Mouse (Mus musculus) embryonic facial prominence, embryonic 10.5 days (tissue): Measurements from ENCODE around the gene Tbrg4. TPM values are rescaled to one million over a fixed set of nuclear protein-coding genes. Genes with fewer than 3 reads are reported as not detected.
A peak's percentile ranks its signal among the peaks of the same experiment; 100 is the strongest.

Source experiments
- DNase-seq: peaks from one replicate; pipeline ENCODE4 v3.0.0-alpha.2; 2017; ENCODE audit warnings: low spot score
- H3K27ac ChIP-seq: fragments of 300-500 bp; sonication (generic); replicated peaks from 2 replicates; pipeline ENCODE4 v1.5.1; 2016; ENCODE audit warnings: mild to moderate bottlenecking
- H3K27me3 ChIP-seq: fragments of 300-500 bp; sonication (generic); replicated peaks from 2 replicates; pipeline ENCODE4 v1.6.1; 2016; ENCODE audit warnings: low read depth, mild to moderate bottlenecking; ENCODE audit not compliant: poor library complexity, severe bottlenecking
- H3K36me3 ChIP-seq: fragments of 300-500 bp; sonication (generic); replicated peaks from 2 replicates; pipeline ENCODE4 v1.6.1; 2016; ENCODE audit warnings: mild to moderate bottlenecking, moderate library complexity
- H3K4me1 ChIP-seq: fragments of 300-500 bp; sonication (generic); 2 replicates; pipeline ENCODE4 v1.6.1; 2016
- H3K4me3 ChIP-seq: fragments of 300-500 bp; sonication (generic); 2 replicates; pipeline ENCODE4 v1.5.1; 2016; ENCODE audit warnings: mild to moderate bottlenecking, moderate library complexity
- H3K9me3 ChIP-seq: fragments of 300-500 bp; sonication (generic); 2 replicates; pipeline ENCODE4 v1.6.1; 2016; ENCODE audit warnings: mild to moderate bottlenecking
- WGBS: fragments of 180-500 bp; shearing (Covaris S2); methylation state at CpG from one replicate; pipeline ENCODE4 v1.1.7; 2016; 5-methylcytosine and 5-hydroxymethylcytosine counted together
- polyA plus RNA-seq: library from polyadenylated mRNA; unstranded; fragments of >200 nt; fragmentation: Nextera tagmentation; extraction: Ambion mirVana; gene quantifications from 2 replicates; pipeline ENCODE4 v1.2.1, GENCODE M21; 2016

The Tbrg4 gene
- polyA plus RNA-seq, 1 experiment from 2014 or later, result 66.9 TPM

DNA sequence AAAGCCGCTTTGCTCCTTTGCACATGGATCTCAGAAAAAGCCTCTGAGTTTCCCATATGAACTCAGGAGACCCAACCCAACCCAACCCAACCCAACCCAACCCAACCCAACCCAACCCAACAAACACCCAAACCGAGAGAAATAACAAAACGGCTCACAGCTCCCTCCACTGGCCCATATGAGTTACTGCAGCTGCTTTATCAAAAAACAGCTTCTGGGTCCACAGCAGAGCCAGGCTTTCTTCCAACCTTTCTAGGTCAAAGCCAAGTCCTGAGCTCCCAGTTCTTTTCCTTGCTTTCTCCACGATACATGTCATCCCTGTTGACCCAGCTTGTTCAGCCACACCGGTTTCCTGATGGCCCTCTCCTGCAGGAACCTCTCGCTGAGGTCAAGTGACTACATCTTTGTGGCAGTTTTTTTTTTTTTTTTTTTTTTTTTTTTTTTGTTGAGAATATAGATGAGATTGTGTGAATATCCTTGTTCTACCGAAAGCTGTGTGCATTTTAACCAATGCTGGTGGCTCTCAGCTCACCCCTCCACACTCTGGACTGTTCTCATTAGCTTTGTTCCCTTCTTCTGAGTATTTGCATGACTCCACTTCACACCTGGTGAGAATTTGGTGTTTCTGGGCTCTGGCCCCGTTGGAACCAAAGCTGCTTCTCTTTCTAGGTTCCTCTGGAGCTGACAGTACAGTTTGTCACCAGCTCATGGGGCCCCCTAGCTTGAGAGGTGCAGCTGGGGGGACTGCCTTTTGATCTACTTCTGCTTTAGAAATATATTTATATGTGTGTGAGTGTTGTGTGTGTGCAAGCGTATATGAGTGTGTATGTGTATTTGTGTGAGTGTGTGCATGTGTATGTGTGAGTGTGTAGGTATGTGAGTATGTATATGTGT is 22.2 kb upstream of the Tbrg4 start:
- Histone ChIP-seq H3K27ac (no peak overlapping the region), H3K27me3 (no peaks in the 10 kb centered on the region)
- WGBS, result 60% methylated on average over 9 of the region's 9 CpGs

DNA sequence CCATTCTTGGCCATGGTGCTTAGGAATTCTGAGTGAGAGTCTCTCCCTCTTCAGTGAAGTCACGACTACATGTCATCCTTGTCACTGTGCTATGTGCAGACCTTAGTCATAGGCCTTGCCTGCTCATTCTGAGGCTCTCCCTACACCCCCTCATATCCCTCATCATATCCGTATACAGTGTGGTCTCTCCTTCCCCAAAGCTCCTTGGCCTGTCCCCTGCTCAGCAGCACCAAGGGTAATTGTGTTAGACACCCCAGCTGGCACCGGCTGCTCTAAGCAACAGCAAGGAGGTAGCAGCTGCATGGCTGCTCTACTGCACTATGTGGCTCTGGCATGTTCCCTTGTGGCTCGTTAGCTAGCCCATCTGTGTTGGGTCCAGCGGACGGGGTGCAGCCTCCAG is 18.7 kb upstream of the Tbrg4 start:
- H3K27me3 ChIP-seq, result no peaks in the 10 kb centered on the region
- 84% methylated on average over 6 of the region's 6 CpGs for WGBS
- no peaks in the 10 kb centered on the region for H3K36me3 ChIP-seq
- no peak overlapping the region for H3K4me3 ChIP-seq
- no peaks in the 10 kb centered on the region for H3K9me3 ChIP-seq
- no peak for DNase-seq
- H3K4me1 ChIP-seq, result no peaks in the 10 kb centered on the region
- H3K27ac ChIP-seq, result no peak overlapping the region

More for the DNA sequence above, 22.2 kb upstream of the Tbrg4 start:
- H3K4me1 ChIP-seq, result no peaks in the 10 kb centered on the region
- H3K36me3 ChIP-seq, result no peaks in the 10 kb centered on the region
- no peak overlapping the region for H3K4me3 ChIP-seq
- no peak for DNase-seq
- H3K9me3 ChIP-seq, result no peaks in the 10 kb centered on the region

DNA sequence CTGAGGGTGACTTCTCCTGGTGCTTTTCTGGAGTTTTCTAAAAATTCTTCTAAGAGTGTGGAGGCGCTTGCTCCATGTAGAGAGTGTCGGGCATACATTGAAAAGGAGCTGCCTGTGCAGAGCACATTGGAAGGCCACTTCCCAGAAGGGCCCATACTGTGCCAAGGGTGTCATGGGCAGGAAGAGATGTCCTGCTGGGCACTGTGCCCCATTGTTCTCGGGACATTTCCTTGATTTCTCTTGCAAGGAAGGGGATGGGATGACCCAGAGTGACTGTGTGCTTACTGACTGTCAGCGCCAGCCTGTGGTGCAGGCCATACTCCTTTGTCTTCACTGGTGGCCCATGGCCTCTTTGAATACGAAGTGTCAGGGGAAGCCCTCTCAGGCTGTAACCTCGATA is 13.2 kb upstream of the Tbrg4 start:
- H3K36me3 ChIP-seq, result no peaks in the 10 kb centered on the region
- DNase-seq, result no peak
- no peaks in the 10 kb centered on the region for H3K27me3 ChIP-seq
- H3K4me1 ChIP-seq, result no peaks in the 10 kb centered on the region
- 80% methylated on average over 6 of the region's 6 CpGs for WGBS
- H3K27ac ChIP-seq, result no peak overlapping the region
- no peaks in the 10 kb centered on the region for H3K9me3 ChIP-seq
- H3K4me3 ChIP-seq, result no peak overlapping the region

DNA sequence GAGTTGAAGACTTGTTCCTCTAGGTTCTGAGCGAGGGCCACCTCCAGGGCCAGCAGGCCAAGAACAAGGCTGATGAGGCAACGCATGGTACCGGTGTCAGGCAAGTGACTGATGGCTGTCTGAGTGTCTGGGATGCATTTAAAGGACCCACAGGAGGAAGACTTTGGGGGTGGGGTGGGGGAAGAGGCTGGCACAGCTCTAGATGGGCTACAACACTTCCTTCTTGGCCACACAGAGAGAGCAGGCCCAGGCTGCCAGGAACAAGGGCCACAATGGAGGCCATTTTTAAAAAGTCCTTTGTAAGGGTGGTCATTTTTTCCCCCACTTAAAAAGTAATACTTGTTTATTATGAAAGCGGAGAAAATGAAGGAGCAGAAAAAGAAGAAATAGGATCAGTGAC is 12.7 kb upstream of the Tbrg4 start, which contains the start of gene Wap:
Gene Wap (minus strand): TSS at position 101 of the 400 bp plus-strand sequence.
- no peak within 1 kb of the TSS for H3K4me3 ChIP-seq
- no peaks in the 10 kb centered on the region for H3K9me3 ChIP-seq
- H3K27me3 ChIP-seq, result no peaks in the 10 kb centered on the region
- no peak within 1 kb of the TSS for H3K27ac ChIP-seq
- no peak for DNase-seq
- WGBS, result 93% methylated on average over 4 of the region's 4 CpGs
- no peaks in the 10 kb centered on the region for H3K36me3 ChIP-seq
- no peaks in the 10 kb centered on the region for H3K4me1 ChIP-seq

DNA sequence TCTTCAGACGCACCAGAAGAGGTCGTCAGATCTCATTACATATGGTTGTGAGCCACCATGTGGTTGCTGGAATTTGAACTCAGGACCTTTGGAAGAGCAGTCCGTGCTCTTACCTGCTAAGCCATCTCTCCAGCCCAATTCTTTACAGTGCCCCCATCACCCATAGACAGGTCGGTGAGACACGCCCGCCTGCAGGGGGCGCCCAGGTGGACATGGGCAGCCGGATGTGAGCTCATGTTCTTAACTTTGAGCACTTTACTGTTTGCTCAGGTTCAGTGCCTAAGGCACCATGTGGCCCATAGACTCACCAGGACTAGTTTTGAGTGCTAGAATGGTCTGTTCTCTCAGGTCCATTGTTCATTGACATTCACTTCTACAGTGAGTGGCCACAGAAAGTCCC is 10.3 kb upstream of the Tbrg4 start:
- Histone ChIP-seq H3K27ac (no peak overlapping the region), H3K27me3 (no peaks in the 10 kb centered on the region), H3K9me3 (no peaks in the 10 kb centered on the region), H3K4me3 (no peak overlapping the region), H3K36me3 (no peaks in the 10 kb centered on the region), H3K4me1 (no peaks in the 10 kb centered on the region)
- DNase-seq, result no peak
- WGBS, result 73% methylated on average over 8 of the region's 8 CpGs

DNA sequence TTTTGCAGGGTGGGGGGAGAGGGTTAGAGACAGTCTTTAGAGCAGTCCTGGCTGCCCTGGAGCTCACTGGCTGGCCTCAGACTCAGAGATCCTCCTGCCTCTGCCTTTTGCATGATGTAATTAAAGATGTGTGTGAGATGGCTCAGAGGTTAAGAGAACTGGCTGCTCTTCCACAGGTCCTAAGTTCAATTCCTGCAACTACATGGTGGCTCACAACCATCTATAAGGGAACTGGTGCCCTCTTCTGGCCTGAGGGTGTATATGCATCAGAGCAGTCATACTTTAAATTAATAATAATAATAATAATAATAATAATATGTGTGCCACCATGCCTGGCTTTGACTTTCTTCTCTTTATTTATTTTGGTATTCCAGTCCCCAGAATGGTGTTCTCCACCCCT is 3.8 kb upstream of the Tbrg4 start:
- Histone ChIP-seq H3K9me3 (no peaks in the 10 kb centered on the region), H3K4me1 (peaks cover 11% of the 10 kb centered on the region), H3K27me3 (no peaks in the 10 kb centered on the region), H3K4me3 (no peak overlapping the region), H3K36me3 (peaks cover 1% of the 10 kb centered on the region; the same call in 1 of the 2 replicates), H3K27ac (no peak overlapping the region)
- no peak for DNase-seq

DNA sequence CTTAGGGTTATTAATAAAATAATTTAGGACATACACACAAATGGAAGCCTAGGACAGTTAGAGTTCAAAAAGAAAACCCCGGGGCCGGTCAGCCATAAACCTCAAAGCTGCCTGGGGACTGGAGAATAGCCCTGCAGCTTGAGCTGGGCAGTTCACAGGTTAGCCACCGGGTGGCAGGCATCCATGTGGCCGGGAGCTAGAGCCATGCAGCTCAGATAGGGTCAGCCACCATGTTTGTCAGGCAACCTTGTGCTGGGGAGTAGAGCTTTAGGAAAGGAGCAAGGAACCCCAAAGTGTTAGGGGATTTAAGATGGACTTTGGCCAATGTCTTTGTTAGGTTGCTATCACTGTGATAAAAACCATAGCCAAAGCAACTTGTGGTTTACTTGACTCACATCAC is 2.7 kb upstream of the Tbrg4 start:
- WGBS, result 27% methylated on average over 4 of the region's 4 CpGs
- Histone ChIP-seq H3K27ac (no peak overlapping the region), H3K4me1 (peaks cover 22% of the 10 kb centered on the region), H3K36me3 (peaks cover 12% of the 10 kb centered on the region), H3K4me3 (no peak overlapping the region), H3K27me3 (no peaks in the 10 kb centered on the region), H3K9me3 (no peaks in the 10 kb centered on the region)
- DNase-seq, result peak; percentile 71

DNA sequence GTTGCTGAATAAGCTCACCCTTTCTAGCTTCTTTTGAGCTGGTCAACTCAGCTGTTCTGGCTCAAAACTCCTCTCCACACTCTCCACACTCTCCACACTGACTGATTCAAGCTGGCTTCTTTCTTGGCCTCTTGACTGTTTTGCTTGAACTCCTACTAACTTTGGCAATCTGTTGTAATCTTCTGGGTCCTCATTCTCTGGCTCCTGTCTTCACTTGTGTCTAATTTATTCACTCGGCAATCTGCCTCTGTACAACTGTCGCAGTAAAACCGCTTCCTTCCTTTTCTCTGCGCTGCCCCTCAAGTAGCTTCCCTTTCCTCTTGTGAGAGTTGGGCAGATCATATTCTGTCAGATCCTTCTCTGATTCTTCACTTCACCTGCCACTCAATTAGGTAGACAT is 1.9 kb upstream of the Tbrg4 start:
- Histone ChIP-seq H3K36me3 (peaks cover 20% of the 10 kb centered on the region), H3K27me3 (no peaks in the 10 kb centered on the region), H3K4me1 (peaks cover 23% of the 10 kb centered on the region), H3K27ac (no peak overlapping the region), H3K4me3 (no peak overlapping the region), H3K9me3 (no peaks in the 10 kb centered on the region)
- no peak for DNase-seq
- 92% methylated on average over 4 of the region's 4 CpGs for WGBS

DNA sequence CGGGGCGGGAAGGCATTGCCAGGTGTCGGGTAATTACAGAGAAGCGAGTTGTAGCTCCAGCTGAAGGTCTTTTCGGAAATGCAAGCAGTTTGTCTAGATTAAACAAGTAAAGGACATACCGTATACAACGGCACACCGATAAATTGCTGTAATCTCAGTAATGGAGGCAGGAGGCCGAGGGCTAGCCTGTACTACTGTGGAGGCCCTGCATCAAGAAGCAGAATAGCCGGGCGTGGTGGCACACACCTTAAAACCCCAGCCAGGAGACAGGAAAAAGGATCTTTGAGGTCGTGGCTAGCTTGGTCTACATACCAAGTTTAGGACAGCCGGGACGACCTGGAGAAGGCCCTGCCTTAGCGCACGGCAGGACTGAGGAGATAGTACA is 513 bp upstream of the Tbrg4 start:
- peaks cover 23% of the 10 kb centered on the region for H3K4me1 ChIP-seq
- no peaks in the 10 kb centered on the region for H3K9me3 ChIP-seq
- 15% methylated on average over 16 of the region's 16 CpGs for WGBS
- H3K4me3 ChIP-seq, result peak overlapping the region; percentile 85
- peaks cover 34% of the 10 kb centered on the region for H3K36me3 ChIP-seq
- H3K27me3 ChIP-seq, result no peaks in the 10 kb centered on the region
- peak overlapping the region; percentile 96 for H3K27ac ChIP-seq
- no peak for DNase-seq

DNA sequence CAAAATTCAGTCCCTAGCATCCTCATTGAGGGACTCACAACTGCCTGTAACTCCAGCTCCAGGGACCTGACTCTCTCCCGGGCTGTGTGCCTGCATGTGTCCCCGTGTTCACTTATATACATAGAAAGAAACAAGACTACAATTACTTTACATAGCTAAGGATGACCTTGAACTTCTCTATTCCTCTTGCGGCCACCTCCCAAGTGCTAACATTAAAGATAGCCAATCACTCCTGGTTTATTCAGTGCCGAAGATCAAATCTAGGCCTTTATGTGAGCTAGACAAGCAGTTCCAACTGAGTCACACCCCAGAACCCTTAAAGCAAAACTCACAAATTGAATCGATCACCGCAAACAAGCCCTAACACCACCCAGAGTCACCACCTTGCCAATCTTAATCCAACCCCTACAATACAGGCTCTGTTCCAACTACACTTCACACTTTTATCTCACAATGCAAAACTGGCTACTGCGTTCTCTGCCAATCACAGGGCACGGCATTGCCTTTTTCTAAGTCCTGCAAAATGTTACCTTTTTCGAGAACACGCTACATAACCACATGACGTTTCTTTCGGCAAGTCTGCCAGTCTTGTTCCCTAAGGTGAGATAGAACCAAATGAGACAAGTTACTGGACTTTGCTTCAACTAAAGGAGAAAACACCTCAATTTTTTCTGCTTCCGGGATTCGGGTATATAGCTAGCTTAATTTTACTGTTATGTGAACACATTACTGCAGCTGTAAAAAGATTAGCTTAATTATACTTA is 1.1 kb downstream of the Tbrg4 start:
- Histone ChIP-seq H3K9me3 (no peaks in the 10 kb centered on the region), H3K4me3 (peak overlapping the region; percentile 85), H3K4me1 (peaks cover 23% of the 10 kb centered on the region), H3K27me3 (no peaks in the 10 kb centered on the region), H3K27ac (0 out of 2 replicates have a peak overlapping the region, but pooled peaks have one; percentile 96), H3K36me3 (peaks cover 50% of the 10 kb centered on the region)
- WGBS, result 72% methylated on average over 14 of the region's 14 CpGs
- no peak for DNase-seq

DNA sequence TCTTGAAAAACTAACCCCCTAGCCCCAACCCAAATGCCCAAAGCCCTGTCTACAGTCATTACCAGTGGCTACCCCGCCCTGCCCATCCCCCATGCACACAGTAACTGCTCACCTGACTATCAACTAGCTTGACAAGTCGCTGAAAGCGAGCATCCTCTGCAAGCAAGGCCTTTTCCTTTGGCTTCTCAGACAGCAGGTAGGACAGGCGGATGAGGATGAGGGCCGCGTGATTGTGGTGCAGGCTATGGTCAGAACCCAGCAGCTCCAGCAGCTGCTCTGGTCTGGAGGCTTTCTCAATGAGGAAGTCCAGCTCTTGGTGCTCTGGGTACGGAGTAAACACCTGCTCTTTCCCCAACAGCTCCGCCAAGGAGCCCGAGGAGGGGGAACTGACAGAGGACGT is 2.2 kb downstream of the Tbrg4 start:
- Histone ChIP-seq H3K27ac (no peak overlapping the region), H3K9me3 (no peaks in the 10 kb centered on the region), H3K4me3 (peak overlapping the region; percentile 85; the same call in 1 of the 2 replicates), H3K27me3 (no peaks in the 10 kb centered on the region), H3K4me1 (peaks cover 23% of the 10 kb centered on the region), H3K36me3 (peaks cover 61% of the 10 kb centered on the region)
- no peak for DNase-seq
- 90% methylated on average over 10 of the region's 10 CpGs for WGBS

DNA sequence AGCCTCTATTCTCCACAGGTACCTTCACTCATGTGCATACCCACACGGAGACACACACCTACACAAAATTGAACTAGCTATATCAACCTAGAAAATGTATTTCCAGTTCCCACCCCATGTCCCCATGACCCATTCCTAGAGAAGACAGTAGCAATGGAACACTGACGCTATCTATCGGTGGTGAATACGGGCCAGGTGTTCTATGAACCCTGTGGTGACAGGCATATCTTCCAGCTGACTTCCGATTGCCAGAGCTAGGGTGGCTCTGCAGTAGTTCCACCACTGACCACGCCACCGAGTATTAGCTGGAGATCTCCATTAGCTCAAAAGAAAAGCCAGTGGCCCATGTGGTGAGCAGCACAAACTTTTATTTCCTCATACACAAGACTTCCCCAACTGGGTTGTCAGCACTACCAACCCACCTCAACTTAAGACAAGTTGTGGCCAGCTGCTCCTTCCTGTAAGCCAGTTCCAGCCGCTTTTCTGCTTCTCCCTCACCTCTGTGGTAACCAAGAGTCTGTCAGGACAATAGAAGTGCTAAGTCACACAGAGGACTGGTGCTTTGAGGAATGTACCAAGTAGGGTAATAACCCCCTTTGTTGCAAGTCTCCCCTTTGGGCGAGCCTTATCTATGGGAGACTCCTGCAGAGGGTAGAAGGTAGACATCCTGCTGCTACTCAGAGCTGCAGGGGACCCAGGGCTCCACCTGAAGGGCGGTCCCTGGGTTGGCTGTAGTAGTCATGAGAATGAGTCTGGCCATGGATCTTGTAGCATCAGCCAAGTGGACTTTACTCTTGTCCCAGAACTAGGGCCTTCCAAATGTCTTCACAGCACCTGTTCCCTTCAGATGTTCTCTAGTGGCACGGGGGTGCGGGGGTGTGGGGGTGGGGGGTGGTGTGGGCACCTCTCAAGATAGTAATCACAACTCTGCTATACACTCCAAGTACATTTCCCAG is 10.3 kb downstream of the Tbrg4 start:
- WGBS, result 93% methylated on average over 12 of the region's 12 CpGs
- Histone ChIP-seq H3K36me3 (peaks cover 99% of the 10 kb centered on the region), H3K27me3 (no peaks in the 10 kb centered on the region), H3K27ac (no peak overlapping the region), H3K4me1 (no peaks in the 10 kb centered on the region), H3K4me3 (no peak overlapping the region), H3K9me3 (no peaks in the 10 kb centered on the region)
- no peak for DNase-seq
